Mouse (Mus musculus) lung, embryonic 14.5 days (tissue): Measurements from ENCODE around the gene Sfxn5. TPM values are rescaled to one million over a fixed set of nuclear protein-coding genes. Genes with fewer than 3 reads are reported as not detected.

ENCODE experiments used
- ATAC-seq: fragments of 200-750 bp; cut with Nextera tagmentation; 2 replicates; pipeline ENCODE4 v1.8.0; 2017; ENCODE audit warnings: mild to moderate bottlenecking, moderate TSS enrichment, moderate library complexity; ENCODE audit not compliant: insufficient read depth
- DNase-seq: peaks from one replicate; pipeline ENCODE4 v3.0.0-alpha.2; 2015
- H3K27ac ChIP-seq: fragments of 300-500 bp; sonication (generic); 2 replicates; pipeline ENCODE4 v1.5.1; 2014; ENCODE audit warnings: low read depth, mild to moderate bottlenecking, moderate library complexity
- H3K27me3 ChIP-seq: fragments of 300-500 bp; sonication (generic); 2 replicates; pipeline ENCODE4 v1.6.1; 2014; ENCODE audit warnings: low read length, control low read depth; ENCODE audit not compliant: insufficient read depth
- H3K36me3 ChIP-seq: fragments of 300-500 bp; sonication (generic); 2 replicates; pipeline ENCODE4 v1.6.1; 2014; ENCODE audit warnings: control low read depth; ENCODE audit not compliant: insufficient read depth
- H3K4me1 ChIP-seq: fragments of 300-500 bp; sonication (generic); 2 replicates; pipeline ENCODE4 v1.6.1; 2014; ENCODE audit warnings: antibody characterized with exemption, control low read depth; ENCODE audit not compliant: insufficient read depth
- H3K4me2 ChIP-seq: fragments of 300-500 bp; sonication (generic); 2 replicates; pipeline ENCODE4 v1.6.1; 2014; ENCODE audit warnings: mild to moderate bottlenecking
- H3K4me3 ChIP-seq: fragments of 300-500 bp; sonication (generic); 2 replicates; pipeline ENCODE4 v1.5.1; 2014; ENCODE audit warnings: low read depth, low read length
- H3K9ac ChIP-seq: fragments of 300-500 bp; sonication (generic); 2 replicates; pipeline ENCODE4 v1.6.1; 2014
- H3K9me3 ChIP-seq: fragments of 300-500 bp; sonication (generic); 2 replicates; pipeline ENCODE4 v1.6.1; 2016; ENCODE audit warnings: low read depth, low read length, control low read depth
- CTCF ChIP-seq: IDR thresholded peaks from 2 replicates; pipeline ENCODE4 v1.5.1; 2016; ENCODE audit warnings: antibody characterized with exemption, low read depth
- WGBS: fragments of 180-500 bp; shearing (Covaris S2); extraction: QIAGEN DNeasy Blood & Tissue Kit; methylation state at CpG from one replicate; pipeline ENCODE4 v1.1.7; 2014; 5-methylcytosine and 5-hydroxymethylcytosine counted together
- polyA plus RNA-seq: library from polyadenylated mRNA; unstranded; fragments of >200 nt; fragmentation: Nextera tagmentation; extraction: Ambion mirVana; gene quantifications from 2 replicates; pipeline ENCODE4 v1.2.1, GENCODE M21; 2014

The Sfxn5 gene
- polyA plus RNA-seq, 1 experiment from 2014 or later = 8.3 TPM

DNA sequence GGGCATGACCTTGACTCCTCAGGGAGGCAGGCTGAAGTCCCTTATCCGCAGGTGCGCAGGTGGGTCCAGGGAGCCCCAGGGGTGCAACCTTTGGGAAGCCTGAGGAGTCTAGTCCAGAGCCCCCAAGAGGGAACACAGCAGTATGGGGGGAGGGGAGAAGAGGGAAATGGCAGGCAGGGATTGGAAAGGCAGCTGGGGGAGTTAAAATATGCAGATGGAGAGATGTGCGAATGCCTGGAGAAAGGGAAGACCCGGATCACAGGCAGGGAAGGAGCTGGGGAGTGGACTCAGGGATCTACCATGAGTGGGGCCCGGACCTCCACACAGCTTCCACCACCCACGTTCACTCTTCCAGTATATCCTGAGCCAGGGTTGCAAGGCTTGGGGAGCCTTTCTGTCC lies 101.8 kb downstream of the Sfxn5 start:
- WGBS = 31% methylated on average over 6 of the region's 6 CpGs
- no peaks in the 10 kb centered on the region for H3K4me1 ChIP-seq
- H3K9ac ChIP-seq = no peak overlapping the region
- no peaks in the 10 kb centered on the region for H3K36me3 ChIP-seq
- no peaks in the 10 kb centered on the region for H3K27me3 ChIP-seq
- no peaks in the 10 kb centered on the region for H3K9me3 ChIP-seq
- H3K4me3 ChIP-seq = no peak overlapping the region
- no peak for DNase-seq
- no peak overlapping the region for H3K4me2 ChIP-seq
- no peak for TF ChIP-seq CTCF
- no peak for ATAC-seq
- H3K27ac ChIP-seq = no peak overlapping the region

DNA sequence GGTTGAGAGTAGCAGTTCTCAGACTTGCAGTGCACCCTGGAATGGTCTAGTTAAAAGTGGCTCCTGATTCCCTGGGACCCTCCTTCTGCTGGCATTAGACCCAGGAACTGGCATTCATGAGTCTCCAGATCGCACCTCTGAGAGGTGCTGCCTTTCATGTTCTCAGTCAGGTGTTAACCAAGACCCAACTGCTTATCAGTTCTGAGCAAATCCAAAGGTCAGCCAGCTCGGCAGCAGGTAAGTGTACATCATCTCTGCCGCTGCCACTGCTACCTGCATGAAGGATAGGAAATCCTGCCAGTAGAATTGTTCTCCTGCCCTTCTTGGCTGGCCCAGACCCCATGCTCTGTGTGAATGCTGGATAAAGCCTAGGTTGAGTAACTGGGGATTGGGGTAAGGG lies 102.5 kb downstream of the Sfxn5 start:
- Histone ChIP-seq H3K4me1 (no peaks in the 10 kb centered on the region), H3K4me3 (no peak overlapping the region), H3K4me2 (no peak overlapping the region), H3K27me3 (no peaks in the 10 kb centered on the region), H3K36me3 (no peaks in the 10 kb centered on the region), H3K9me3 (no peaks in the 10 kb centered on the region), H3K27ac (no peak overlapping the region), H3K9ac (no peak overlapping the region)
- ATAC-seq = no peak
- no peak for DNase-seq
- WGBS = 50% methylated on average over 3 of the region's 3 CpGs
- TF ChIP-seq CTCF = no peak

DNA sequence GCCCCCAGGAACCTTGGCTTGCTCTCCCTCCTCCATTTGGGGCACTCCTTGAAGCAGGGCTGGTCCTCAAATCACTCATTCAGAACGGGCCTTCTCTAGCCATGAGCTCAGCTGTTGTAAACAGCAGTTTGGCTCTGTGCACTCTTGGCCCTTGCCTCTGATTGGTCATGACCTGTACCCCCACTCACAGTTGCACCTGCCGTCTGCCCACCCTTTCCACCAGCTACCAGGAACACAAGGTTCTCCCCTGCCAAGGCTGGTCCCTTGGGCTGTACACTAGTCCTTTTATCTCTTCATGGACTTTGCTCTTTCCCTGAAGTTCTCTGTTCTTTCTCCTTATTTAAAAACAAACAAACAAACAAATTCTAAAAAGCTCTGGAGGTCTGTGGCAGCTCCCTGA lies 105.7 kb downstream of the Sfxn5 start:
- Histone ChIP-seq H3K9ac (no peak overlapping the region), H3K27me3 (no peaks in the 10 kb centered on the region), H3K9me3 (no peaks in the 10 kb centered on the region), H3K4me2 (no peak overlapping the region), H3K27ac (no peak overlapping the region), H3K4me3 (no peak overlapping the region), H3K36me3 (no peaks in the 10 kb centered on the region), H3K4me1 (no peaks in the 10 kb centered on the region)
- DNase-seq = no peak
- no peak for TF ChIP-seq CTCF
- ATAC-seq = no peak
- 51% methylated on average over 2 of the region's 2 CpGs for WGBS

DNA sequence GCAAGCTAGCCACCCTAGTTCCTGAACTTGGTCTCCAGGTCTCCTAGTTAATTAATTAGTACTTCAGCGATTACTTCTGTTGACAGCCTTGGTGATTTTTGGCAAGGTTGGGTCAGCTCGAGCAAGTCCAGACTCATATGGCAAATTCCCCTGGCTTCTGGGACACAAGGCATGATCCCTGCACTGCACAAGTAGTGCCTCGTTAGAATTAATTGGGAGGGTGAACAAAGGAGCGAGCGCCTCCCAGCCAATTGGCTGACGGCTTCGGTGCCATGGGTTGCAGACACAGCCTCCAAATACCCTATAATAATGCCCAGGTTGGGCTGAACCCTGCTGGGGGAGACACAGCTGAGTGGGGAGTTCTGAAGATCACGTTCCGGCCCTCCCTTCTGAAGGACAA lies 106.7 kb downstream of the Sfxn5 start:
- 83% methylated on average over 9 of the region's 9 CpGs for WGBS

DNA sequence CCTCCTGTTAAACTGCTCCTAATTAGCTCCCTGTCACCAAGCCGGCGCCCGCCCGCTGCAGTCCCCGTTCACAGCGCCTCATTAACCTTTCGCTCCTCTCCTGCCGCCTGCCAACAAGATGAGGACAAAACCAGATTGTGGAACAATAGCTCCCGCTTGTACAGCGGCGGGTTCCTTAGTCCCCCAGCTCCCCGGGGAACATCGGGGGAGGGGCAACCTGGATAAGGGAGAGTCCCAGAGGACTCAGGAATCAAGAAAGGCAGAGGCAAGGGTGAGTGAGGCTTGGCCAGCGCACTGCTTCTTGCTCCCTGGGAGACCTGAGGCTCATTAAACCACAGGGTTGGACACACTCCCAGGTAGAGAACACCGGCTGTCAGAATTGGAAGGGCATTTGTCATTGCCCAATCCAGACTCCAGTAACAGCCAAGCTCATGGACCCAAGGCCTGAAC lies 108.8 kb downstream of the Sfxn5 start:
- no peaks in the 10 kb centered on the region for H3K9me3 ChIP-seq
- no peak overlapping the region for H3K27ac ChIP-seq
- no peak for DNase-seq
- ATAC-seq = no peak
- 54% methylated on average over 15 of the region's 15 CpGs for WGBS
- no peak overlapping the region for H3K4me2 ChIP-seq
- TF ChIP-seq CTCF = no peak
- H3K4me1 ChIP-seq = peaks cover 3% of the 10 kb centered on the region; the same call in 1 of the 2 replicates
- no peaks in the 10 kb centered on the region for H3K36me3 ChIP-seq
- no peaks in the 10 kb centered on the region for H3K27me3 ChIP-seq
- H3K4me3 ChIP-seq = no peak overlapping the region
- H3K9ac ChIP-seq = no peak overlapping the region

More for the DNA sequence above, 106.7 kb downstream of the Sfxn5 start:
- no peak overlapping the region for H3K4me3 ChIP-seq
- no peak overlapping the region for H3K27ac ChIP-seq
- no peaks in the 10 kb centered on the region for H3K9me3 ChIP-seq
- H3K36me3 ChIP-seq = no peaks in the 10 kb centered on the region
- no peak for TF ChIP-seq CTCF
- H3K27me3 ChIP-seq = no peaks in the 10 kb centered on the region
- ATAC-seq = no peak
- no peak overlapping the region for H3K9ac ChIP-seq
- no peak for DNase-seq
- no peaks in the 10 kb centered on the region; the same call in 1 of the 2 replicates for H3K4me1 ChIP-seq
- no peak overlapping the region for H3K4me2 ChIP-seq

DNA sequence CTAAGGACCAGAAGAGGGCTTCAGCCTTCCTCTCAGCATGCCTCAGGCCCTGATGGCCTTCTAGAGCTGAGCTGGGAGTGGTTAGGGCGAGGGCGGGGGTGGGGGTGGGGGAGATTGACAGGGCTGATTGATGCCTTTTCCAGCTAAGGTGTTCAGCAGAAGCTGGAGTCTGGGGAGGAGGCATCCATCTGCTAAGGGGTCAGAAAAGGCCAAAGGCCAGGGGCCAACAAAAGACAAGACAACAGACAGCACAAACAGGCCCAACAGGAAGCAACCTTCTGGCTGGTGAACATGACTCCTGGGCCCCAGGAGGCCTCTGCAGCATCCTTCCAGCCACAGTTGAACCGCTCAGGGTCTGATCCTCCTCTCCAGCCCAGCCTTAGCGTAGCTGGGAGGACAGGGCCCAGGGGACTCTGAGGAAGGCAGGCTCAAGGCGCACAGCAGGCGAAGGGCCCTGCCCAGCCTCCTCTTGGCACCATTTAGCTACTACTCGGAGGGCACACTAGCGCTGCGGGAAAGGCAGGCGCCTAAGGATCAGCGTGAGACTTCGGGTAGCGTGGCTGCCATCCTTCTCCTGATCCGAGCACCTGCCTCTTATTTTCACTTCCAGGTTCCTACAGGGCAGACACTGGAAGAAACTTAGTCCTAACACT lies 109.6 kb downstream of the Sfxn5 start:
- H3K9me3 ChIP-seq = no peaks in the 10 kb centered on the region
- no peak overlapping the region for H3K4me3 ChIP-seq
- no peak for ATAC-seq
- DNase-seq = no peak
- 51% methylated on average over 14 of the region's 14 CpGs for WGBS
- no peaks in the 10 kb centered on the region for H3K27me3 ChIP-seq
- no peak overlapping the region for H3K4me2 ChIP-seq
- H3K4me1 ChIP-seq = peaks cover 3% of the 10 kb centered on the region; the same call in 1 of the 2 replicates
- no peak overlapping the region for H3K27ac ChIP-seq
- H3K36me3 ChIP-seq = no peaks in the 10 kb centered on the region
- no peak overlapping the region for H3K9ac ChIP-seq
- TF ChIP-seq CTCF = no peak

DNA sequence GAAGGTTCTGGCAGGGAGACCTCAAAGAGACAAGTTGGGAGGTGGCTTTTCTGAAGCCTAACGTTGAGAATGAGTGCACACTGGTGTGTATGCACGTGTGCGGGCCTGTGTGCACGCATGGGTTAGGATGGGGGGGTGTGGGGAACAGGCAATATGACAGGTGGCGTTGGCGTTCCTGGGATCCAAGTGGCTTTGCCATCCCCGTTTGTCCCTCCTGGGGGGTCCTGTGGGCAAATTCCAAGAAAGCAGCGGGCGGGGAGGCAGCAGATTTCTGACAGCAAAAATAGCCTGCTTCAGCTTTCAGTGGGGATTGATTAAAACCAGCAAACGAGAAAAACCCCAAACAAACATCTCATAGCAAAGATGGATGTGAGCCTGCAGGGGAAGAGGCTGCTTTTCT lies 110.7 kb downstream of the Sfxn5 start:
- no peak for TF ChIP-seq CTCF
- no peak overlapping the region for H3K9ac ChIP-seq
- ATAC-seq (no peak), DNase-seq (no peak)
- H3K36me3 ChIP-seq = no peaks in the 10 kb centered on the region
- no peaks in the 10 kb centered on the region for H3K9me3 ChIP-seq
- no peak overlapping the region for H3K4me2 ChIP-seq
- no peaks in the 10 kb centered on the region for H3K27me3 ChIP-seq
- H3K27ac ChIP-seq = no peak overlapping the region
- 70% methylated on average over 10 of the region's 10 CpGs for WGBS
- H3K4me3 ChIP-seq = no peak overlapping the region
- peaks cover 3% of the 10 kb centered on the region; the same call in 1 of the 2 replicates for H3K4me1 ChIP-seq
